Mouse (Mus musculus): ENCODE results near the gene Hist2h2aa1. TPM values are rescaled to one million over a fixed set of nuclear protein-coding genes. Genes with fewer than 3 reads are reported as not detected.
"Not testable (repeated sequence)": the region's sequence is repeated elsewhere in the genome, so short reads cannot be mapped to it uniquely, and the experiment has no call there.

Gene Hist2h2aa1
- polyA plus RNA-seq, 1 experiment from 2014 or later: 14.9 TPM

- Histone ChIP-seq H3K4me1 (peaks cover 31% of the 10 kb centered on the region), H3K27ac (peak within 1 kb of the TSS; percentile 99), H3K9me3 (no peaks in the 10 kb centered on the region), H3K4me2 (peak within 1 kb of the TSS; percentile 86), H3K9ac (peak within 1 kb of the TSS; percentile 91), H3K27me3 (no peaks in the 10 kb centered on the region), H3K36me3 (no peaks in the 10 kb centered on the region), H3K4me3 (peak within 1 kb of the TSS; percentile 62)
- under 1% methylated on average over 37 of the region's 37 CpGs for WGBS
- ATAC-seq (ENCODE audit: insufficient number of reproducible peaks, insufficient read depth, low FRiP score, low TSS enrichment, low read depth): peak; percentile 85
Measured at GRCm38 (mm10) chr3:96219661-96220130, 25.6 kb upstream of the Hist2h2aa1 start, which contains the start of the genes Bola1 and Hist2h2ab. Bola1 (minus strand) TSS chr3:96219709. Hist2h2ab (plus strand) TSS chr3:96219865.

GRCm38 (mm10) chr3:96220131-96220764 is 25.0 kb upstream of the Hist2h2aa1 start:
- peak overlapping the region; percentile 62 for H3K4me3 ChIP-seq
- H3K4me2 ChIP-seq: peak overlapping the region; percentile 86
- H3K4me1 ChIP-seq: peaks cover 32% of the 10 kb centered on the region
- not testable (repeated sequence) for H3K9me3 ChIP-seq, H3K27me3 ChIP-seq, H3K36me3 ChIP-seq
- under 1% methylated on average over 39 of the region's 47 CpGs for WGBS
- peak; percentile 7; the same call in 1 of the 2 replicates for ATAC-seq (ENCODE audit: insufficient number of reproducible peaks, insufficient read depth, low FRiP score, low TSS enrichment, low read depth)
- peak overlapping the region; percentile 99 for H3K27ac ChIP-seq
- peak overlapping the region; percentile 91 for H3K9ac ChIP-seq

GRCm38 (mm10) chr3:96220765-96221639 is 24.3 kb upstream of the Hist2h2aa1 start, which contains the start of the genes Hist2h2ac and Hist2h2be:
Hist2h2ac (minus strand) TSS chr3:96220880.
Hist2h2be (plus strand) TSS chr3:96221119.
- Histone ChIP-seq H3K4me2 (peak within 1 kb of the TSS; percentile 86), H3K4me3 (peak within 1 kb of the TSS; percentile 62), H3K9ac (peak within 1 kb of the TSS; percentile 91), H3K9me3 (no peaks in the 10 kb centered on the region), H3K27me3 (no peaks in the 10 kb centered on the region), H3K27ac (peak within 1 kb of the TSS; percentile 99), H3K4me1 (peaks cover 39% of the 10 kb centered on the region), H3K36me3 (no peaks in the 10 kb centered on the region)
- 2% methylated on average over 43 of the region's 43 CpGs for WGBS
- ATAC-seq (ENCODE audit: insufficient number of reproducible peaks, insufficient read depth, low FRiP score, low TSS enrichment, low read depth): peak; percentile 89

- no peaks in the 10 kb centered on the region for H3K27me3 ChIP-seq
- no peaks in the 10 kb centered on the region for H3K36me3 ChIP-seq
- peaks cover 45% of the 10 kb centered on the region for H3K4me1 ChIP-seq
- H3K27ac ChIP-seq: peak overlapping the region; percentile 99
- WGBS: 17% methylated on average over 9 of the region's 9 CpGs
- peak overlapping the region; percentile 91 for H3K9ac ChIP-seq
- H3K4me3 ChIP-seq: peak overlapping the region; percentile 62
- H3K4me2 ChIP-seq: peak overlapping the region; percentile 86
- no peak for ATAC-seq (ENCODE audit: insufficient number of reproducible peaks, insufficient read depth, low FRiP score, low TSS enrichment, low read depth)
- H3K9me3 ChIP-seq: no peaks in the 10 kb centered on the region
Measured at GRCm38 (mm10) chr3:96221640-96222038, 23.7 kb upstream of the Hist2h2aa1 start.

GRCm38 (mm10) chr3:96222774-96223173 is 22.5 kb upstream of the Hist2h2aa1 start:
- no peaks in the 10 kb centered on the region for H3K27me3 ChIP-seq
- H3K4me2 ChIP-seq: peak overlapping the region; percentile 86
- no peak overlapping the region for H3K4me3 ChIP-seq
- no peaks in the 10 kb centered on the region for H3K36me3 ChIP-seq
- no peak for ATAC-seq (ENCODE audit: insufficient number of reproducible peaks, insufficient read depth, low FRiP score, low TSS enrichment, low read depth)
- H3K9me3 ChIP-seq: no peaks in the 10 kb centered on the region
- no peak overlapping the region for H3K9ac ChIP-seq
- H3K4me1 ChIP-seq: peaks cover 52% of the 10 kb centered on the region
- H3K27ac ChIP-seq: no peak overlapping the region
- WGBS: 90% methylated on average over 4 of the region's 4 CpGs

GRCm38 (mm10) chr3:96225421-96225820 is 19.9 kb upstream of the Hist2h2aa1 start:
- H3K27me3 ChIP-seq: no peaks in the 10 kb centered on the region
- H3K9me3 ChIP-seq: no peaks in the 10 kb centered on the region
- H3K9ac ChIP-seq: no peak overlapping the region
- H3K4me1 ChIP-seq: peaks cover 43% of the 10 kb centered on the region
- ATAC-seq (ENCODE audit: insufficient number of reproducible peaks, insufficient read depth, low FRiP score, low TSS enrichment, low read depth): no peak
- H3K4me2 ChIP-seq: no peak overlapping the region
- H3K27ac ChIP-seq: no peak overlapping the region
- H3K4me3 ChIP-seq: no peak overlapping the region
- 16% methylated on average over 2 of the region's 2 CpGs for WGBS
- H3K36me3 ChIP-seq: no peaks in the 10 kb centered on the region

- Histone ChIP-seq H3K27me3 (no peaks in the 10 kb centered on the region), H3K4me2 (no peak overlapping the region), H3K27ac (0 out of 2 replicates have a peak overlapping the region, but pooled peaks have one; percentile 3), H3K9ac (no peak overlapping the region), H3K9me3 (no peaks in the 10 kb centered on the region), H3K4me3 (no peak overlapping the region), H3K36me3 (no peaks in the 10 kb centered on the region), H3K4me1 (peaks cover 36% of the 10 kb centered on the region)
- 60% methylated on average over 8 of the region's 8 CpGs for WGBS
- ATAC-seq (ENCODE audit: insufficient number of reproducible peaks, insufficient read depth, low FRiP score, low TSS enrichment, low read depth): no peak
Measured at GRCm38 (mm10) chr3:96226695-96227648, 18.3 kb upstream of the Hist2h2aa1 start.

GRCm38 (mm10) chr3:96228828-96229227 is 16.5 kb upstream of the Hist2h2aa1 start:
- H3K4me2 ChIP-seq: no peak overlapping the region
- no peak overlapping the region for H3K27ac ChIP-seq
- no peak overlapping the region for H3K9ac ChIP-seq
- no peaks in the 10 kb centered on the region for H3K27me3 ChIP-seq
- peaks cover 22% of the 10 kb centered on the region for H3K4me1 ChIP-seq
- no peak for ATAC-seq (ENCODE audit: insufficient number of reproducible peaks, insufficient read depth, low FRiP score, low TSS enrichment, low read depth)
- H3K36me3 ChIP-seq: no peaks in the 10 kb centered on the region
- 71% methylated on average over 2 of the region's 2 CpGs for WGBS
- no peak overlapping the region for H3K4me3 ChIP-seq
- H3K9me3 ChIP-seq: no peaks in the 10 kb centered on the region

GRCm38 (mm10) chr3:96230404-96230803 is 14.9 kb upstream of the Hist2h2aa1 start:
- Histone ChIP-seq H3K9ac (no peak overlapping the region), H3K4me2 (no peak overlapping the region), H3K27ac (no peak overlapping the region), H3K4me1 (peaks cover 19% of the 10 kb centered on the region), H3K4me3 (no peak overlapping the region), H3K9me3 (no peaks in the 10 kb centered on the region), H3K36me3 (no peaks in the 10 kb centered on the region), H3K27me3 (no peaks in the 10 kb centered on the region)
- WGBS: 72% methylated on average over 2 of the region's 2 CpGs
- ATAC-seq (ENCODE audit: insufficient number of reproducible peaks, insufficient read depth, low FRiP score, low TSS enrichment, low read depth): no peak

GRCm38 (mm10) chr3:96230910-96231757 is 14.2 kb upstream of the Hist2h2aa1 start:
- no peaks in the 10 kb centered on the region for H3K27me3 ChIP-seq
- 77% methylated on average over 4 of the region's 4 CpGs for WGBS

More at GRCm38 (mm10) chr3:96230910-96231757, 14.2 kb upstream of the Hist2h2aa1 start:
- Histone ChIP-seq H3K9me3 (no peaks in the 10 kb centered on the region), H3K9ac (no peak overlapping the region), H3K4me3 (no peak overlapping the region), H3K4me1 (peaks cover 17% of the 10 kb centered on the region), H3K36me3 (no peaks in the 10 kb centered on the region), H3K4me2 (no peak overlapping the region), H3K27ac (no peak overlapping the region)
- ATAC-seq (ENCODE audit: insufficient number of reproducible peaks, insufficient read depth, low FRiP score, low TSS enrichment, low read depth): no peak
